Mouse (Mus musculus): Measurements from ENCODE around the gene Rbp1. TPM values are rescaled to one million over a fixed set of nuclear protein-coding genes. Genes with fewer than 3 reads are reported as not detected.

Rbp1 gene
- polyA plus RNA-seq, 1 experiment from 2014 or later, result 11.3 TPM

DNA sequence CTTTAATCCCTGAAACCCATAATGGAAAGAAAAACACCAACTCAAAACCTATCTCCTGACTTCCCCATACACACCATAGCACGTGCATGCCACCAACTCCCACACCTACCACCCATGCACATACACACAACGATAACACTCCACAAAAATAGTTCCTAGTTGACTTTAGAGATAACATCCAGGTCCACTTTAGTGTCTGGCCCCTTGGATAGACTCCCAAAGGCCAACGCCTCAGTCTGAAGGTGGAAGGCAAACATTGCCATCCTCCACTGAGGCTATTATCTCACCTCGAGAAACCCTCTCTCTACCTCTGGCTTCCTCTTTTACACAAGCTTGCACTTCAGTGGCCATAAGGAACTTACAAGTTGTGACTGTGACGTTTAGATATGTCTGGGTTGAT lies 69.5 kb downstream of the Rbp1 start:
- no peak for DNase-seq (ENCODE audit: low spot score)

DNA sequence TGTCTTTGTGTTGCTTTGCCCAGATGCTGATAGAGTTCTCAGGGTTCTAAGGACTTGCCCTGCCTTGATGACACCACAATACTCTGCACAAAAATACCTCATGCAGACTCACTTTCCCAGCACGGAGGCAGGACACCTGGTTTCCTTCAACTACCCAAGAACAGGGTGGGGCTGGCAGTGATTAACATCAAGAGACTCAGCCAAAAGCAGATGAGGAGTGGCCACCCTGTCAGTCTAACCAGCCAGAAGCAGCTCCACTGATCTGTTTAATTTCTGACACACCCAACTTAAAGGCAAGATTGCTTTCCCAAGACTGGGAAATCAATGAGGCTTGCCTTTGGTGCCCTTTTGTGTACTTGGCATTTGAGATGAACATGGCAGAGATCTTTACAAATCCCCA lies 70.1 kb downstream of the Rbp1 start:
- no peak for DNase-seq (ENCODE audit: low spot score)

Other genes with a start within 250 kb of the Rbp1 start
- gene Nmnat3, start 135.5 kb upstream of the Rbp1 start, polyA plus RNA-seq (2015; fragmentation: Nextera tagmentation; extraction: Ambion mirVana), result 14.0 and 17.1 TPM in 2 replicates
- 0.17 and 1.7 TPM in 2 replicates for gene Rbp2, start 63.2 kb downstream of the Rbp1 start, polyA plus RNA-seq (2015; fragmentation: Nextera tagmentation; extraction: Ambion mirVana)
- gene Copb2, start 140.8 kb downstream of the Rbp1 start, polyA plus RNA-seq (2015; fragmentation: Nextera tagmentation; extraction: Ambion mirVana), result 103 and 110 TPM in 2 replicates
- 52.5 and 55.6 TPM in 2 replicates for gene Mrps22, start 178.7 kb downstream of the Rbp1 start, polyA plus RNA-seq (2015; fragmentation: Nextera tagmentation; extraction: Ambion mirVana)